Mouse (Mus musculus) spleen, postnatal 36 days (tissue): ENCODE measurements around the gene Gramd4.

ENCODE experiments used
- DNase-seq, 2 experiments: peaks; one replicate each; pipeline ENCODE4 v3.0.0; 2022; ENCODE audit warnings: low spot score in 2 of 2, mixed read lengths in 1 of 2

The Gramd4 gene

GRCm38 (mm10) chr15:86070368-86070767, 12.9 kb downstream of the Gramd4 start:
- DNase-seq, result no peak

- DNase-seq, result no peak
These were observed 13.7 kb downstream of the Gramd4 start for GRCm38 (mm10) chr15:86071166-86071565.

GRCm38 (mm10) chr15:86074171-86074937, 16.9 kb downstream of the Gramd4 start:
- DNase-seq, result no peak

- no peak for DNase-seq
These were observed 18.0 kb downstream of the Gramd4 start for GRCm38 (mm10) chr15:86075305-86076047.

- no peak for DNase-seq
These were observed 18.5 kb downstream of the Gramd4 start for GRCm38 (mm10) chr15:86076048-86076315.

GRCm38 (mm10) chr15:86076378-86076777, 18.9 kb downstream of the Gramd4 start:
- DNase-seq, result no peak

GRCm38 (mm10) chr15:86077934-86078333, 20.4 kb downstream of the Gramd4 start:
- DNase-seq, result no peak

GRCm38 (mm10) chr15:86078481-86079216, 21.2 kb downstream of the Gramd4 start:
- DNase-seq, result no peak

GRCm38 (mm10) chr15:86079467-86079866, 22.0 kb downstream of the Gramd4 start:
- no peak for DNase-seq

- no peak for DNase-seq
These were observed 22.4 kb downstream of the Gramd4 start for GRCm38 (mm10) chr15:86079876-86080275.

- no peak for DNase-seq
These were observed 22.9 kb downstream of the Gramd4 start for GRCm38 (mm10) chr15:86080408-86080807.

GRCm38 (mm10) chr15:86081654-86082053, 24.2 kb downstream of the Gramd4 start:
- no peak for DNase-seq

- no peak for DNase-seq
These were observed 25.1 kb downstream of the Gramd4 start for GRCm38 (mm10) chr15:86082551-86082961.

- no peak for DNase-seq
These were observed 25.8 kb downstream of the Gramd4 start for GRCm38 (mm10) chr15:86083261-86083741.

- DNase-seq, result no peak
These were observed 28.1 kb downstream of the Gramd4 start for GRCm38 (mm10) chr15:86085301-86086225.

GRCm38 (mm10) chr15:86086291-86086706, 28.8 kb downstream of the Gramd4 start:
- no peak for DNase-seq

GRCm38 (mm10) chr15:86087591-86088149, 30.2 kb downstream of the Gramd4 start:
- DNase-seq, result no peak

GRCm38 (mm10) chr15:86088266-86088790, 30.8 kb downstream of the Gramd4 start:
- peak in 1 of 2 experiments; percentile 47 for DNase-seq

- no peak for DNase-seq
These were observed 31.7 kb downstream of the Gramd4 start for GRCm38 (mm10) chr15:86089091-86089744.

GRCm38 (mm10) chr15:86089991-86090529, 32.6 kb downstream of the Gramd4 start:
- DNase-seq, result no peak
